Mouse (Mus musculus) thymus, postnatal 25 days (tissue): ENCODE measurements around the gene Pde4d.

Experiments used
- DNase-seq: peaks from one replicate; pipeline ENCODE4 v3.0.0; 2022

Gene Pde4d

DNA sequence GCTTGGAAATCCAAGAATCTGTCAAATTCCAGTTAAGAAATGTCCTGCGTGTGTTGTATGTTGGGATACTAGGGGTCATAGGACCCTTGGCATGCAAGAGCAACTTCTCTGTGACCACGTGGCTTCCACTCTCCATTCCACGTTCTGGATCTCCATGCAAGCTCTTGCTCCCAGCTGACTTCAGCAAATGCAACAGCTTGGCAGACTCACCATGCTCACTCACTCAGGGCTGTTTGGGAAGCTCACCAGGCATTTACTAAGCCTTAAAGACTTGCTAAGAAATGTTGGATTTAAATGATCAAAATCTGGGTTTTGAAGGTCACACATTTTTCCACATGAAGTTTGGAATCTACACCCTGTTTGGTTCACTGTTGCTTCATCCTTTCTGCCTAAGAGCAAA, 1552.3 kb downstream of the Pde4d start:
- DNase-seq, result no peak
